Mouse (Mus musculus) midbrain, embryonic 13.5 days (tissue): ENCODE data around the gene Npsr1. TPM values are rescaled to one million over a fixed set of nuclear protein-coding genes. Genes with fewer than 3 reads are reported as not detected.
A peak's percentile ranks its signal among the peaks of the same experiment; 100 is the strongest.

ENCODE experiments used
- ATAC-seq: fragments of 200-750 bp; cut with Nextera tagmentation; 2 replicates; pipeline ENCODE4 v1.8.0; 2017; ENCODE audit warnings: mild to moderate bottlenecking, moderate TSS enrichment, moderate library complexity
- H3K27ac ChIP-seq: fragments of 300-500 bp; sonication (generic); 2 replicates; pipeline ENCODE4 v1.5.1; 2015; ENCODE audit warnings: inconsistent platforms, mild to moderate bottlenecking, moderate library complexity
- H3K27me3 ChIP-seq: fragments of 300-500 bp; sonication (generic); 2 replicates; pipeline ENCODE4 v1.6.1; 2015; ENCODE audit warnings: mild to moderate bottlenecking, inconsistent platforms
- H3K36me3 ChIP-seq: fragments of 300-500 bp; sonication (generic); 2 replicates; pipeline ENCODE4 v1.6.1; 2015; ENCODE audit warnings: mild to moderate bottlenecking, inconsistent platforms
- H3K4me1 ChIP-seq: fragments of 300-500 bp; sonication (generic); replicated peaks from 2 replicates; pipeline ENCODE4 v1.6.1; 2015; ENCODE audit warnings: inconsistent platforms
- H3K4me2 ChIP-seq: fragments of 300-500 bp; sonication (generic); replicated peaks from 2 replicates; pipeline ENCODE4 v1.6.1; 2015; ENCODE audit warnings: moderate library complexity, mild to moderate bottlenecking, inconsistent platforms
- H3K4me3 ChIP-seq: fragments of 300-500 bp; sonication (generic); replicated peaks from 2 replicates; pipeline ENCODE4 v1.5.1; 2015; ENCODE audit warnings: mild to moderate bottlenecking, inconsistent platforms
- H3K9ac ChIP-seq: fragments of 300-500 bp; sonication (generic); replicated peaks from 2 replicates; pipeline ENCODE4 v1.6.1; 2015; ENCODE audit warnings: mild to moderate bottlenecking, inconsistent platforms
- H3K9me3 ChIP-seq: fragments of 300-500 bp; sonication (generic); 2 replicates; pipeline ENCODE4 v1.6.1; 2016; ENCODE audit warnings: mild to moderate bottlenecking, inconsistent platforms
- WGBS: fragments of 180-500 bp; shearing (Covaris S2); methylation state at CpG from one replicate; pipeline ENCODE4 v1.1.7; 2015; 5-methylcytosine and 5-hydroxymethylcytosine counted together
- polyA plus RNA-seq: library from polyadenylated mRNA; unstranded; fragments of >200 nt; fragmentation: Nextera tagmentation; extraction: Ambion mirVana; gene quantifications from 2 replicates; pipeline ENCODE4 v1.2.1, GENCODE M21; 2015

Gene Npsr1
- polyA plus RNA-seq, 1 experiment from 2014 or later: not detected

- 3% methylated on average over 1 of the region's 1 CpGs for WGBS
Measured at GRCm38 (mm10) chr9:24160409-24160808, 62.6 kb downstream of the Npsr1 start.

GRCm38 (mm10) chr9:24168501-24168900 is 70.7 kb downstream of the Npsr1 start:
- Histone ChIP-seq H3K36me3 (no peaks in the 10 kb centered on the region), H3K4me3 (no peak overlapping the region), H3K4me1 (no peaks in the 10 kb centered on the region), H3K9ac (no peak overlapping the region), H3K9me3 (no peaks in the 10 kb centered on the region), H3K27ac (no peak overlapping the region), H3K4me2 (no peak overlapping the region), H3K27me3 (no peaks in the 10 kb centered on the region)
- 88% methylated on average over 1 of the region's 1 CpGs for WGBS
- ATAC-seq: no peak

More at GRCm38 (mm10) chr9:24160409-24160808, 62.6 kb downstream of the Npsr1 start:
- Histone ChIP-seq H3K36me3 (no peaks in the 10 kb centered on the region), H3K4me1 (peaks cover 4% of the 10 kb centered on the region; the same call in 1 of the 2 replicates), H3K9ac (no peak overlapping the region), H3K4me2 (no peak overlapping the region), H3K4me3 (no peak overlapping the region), H3K27ac (no peak overlapping the region), H3K9me3 (no peaks in the 10 kb centered on the region), H3K27me3 (no peaks in the 10 kb centered on the region)
- ATAC-seq: no peak

GRCm38 (mm10) chr9:24170728-24171127 is 72.9 kb downstream of the Npsr1 start:
- Histone ChIP-seq H3K9me3 (no peaks in the 10 kb centered on the region), H3K36me3 (no peaks in the 10 kb centered on the region), H3K4me3 (no peak overlapping the region), H3K27me3 (no peaks in the 10 kb centered on the region), H3K27ac (no peak overlapping the region), H3K9ac (no peak overlapping the region), H3K4me1 (no peaks in the 10 kb centered on the region), H3K4me2 (no peak overlapping the region)
- no peak for ATAC-seq
- WGBS: 86% methylated on average over 1 of the region's 1 CpGs

GRCm38 (mm10) chr9:24178744-24179143 is 80.9 kb downstream of the Npsr1 start:
- 83% methylated on average over 2 of the region's 2 CpGs for WGBS
- Histone ChIP-seq H3K27ac (no peak overlapping the region), H3K4me2 (no peak overlapping the region), H3K27me3 (no peaks in the 10 kb centered on the region), H3K4me1 (no peaks in the 10 kb centered on the region), H3K9me3 (no peaks in the 10 kb centered on the region), H3K36me3 (no peaks in the 10 kb centered on the region), H3K9ac (no peak overlapping the region), H3K4me3 (no peak overlapping the region)
- no peak for ATAC-seq

- H3K36me3 ChIP-seq: no peaks in the 10 kb centered on the region
- no peaks in the 10 kb centered on the region for H3K4me1 ChIP-seq
- no peaks in the 10 kb centered on the region for H3K27me3 ChIP-seq
- H3K4me2 ChIP-seq: no peak overlapping the region
- no peaks in the 10 kb centered on the region for H3K9me3 ChIP-seq
- H3K27ac ChIP-seq: no peak overlapping the region
- no peak overlapping the region for H3K9ac ChIP-seq
- no peak overlapping the region for H3K4me3 ChIP-seq
- no peak for ATAC-seq
- 75% methylated on average over 7 of the region's 7 CpGs for WGBS
Measured at GRCm38 (mm10) chr9:24180926-24181325, 83.1 kb downstream of the Npsr1 start.

- 75% methylated on average over 5 of the region's 5 CpGs for WGBS
- ATAC-seq: no peak
- H3K9ac ChIP-seq: no peak overlapping the region
- H3K27ac ChIP-seq: no peak overlapping the region
- H3K27me3 ChIP-seq: no peaks in the 10 kb centered on the region
- H3K4me2 ChIP-seq: no peak overlapping the region
- peaks cover 15% of the 10 kb centered on the region for H3K4me1 ChIP-seq
- no peaks in the 10 kb centered on the region for H3K9me3 ChIP-seq
- no peak overlapping the region for H3K4me3 ChIP-seq
- no peaks in the 10 kb centered on the region for H3K36me3 ChIP-seq
Measured at GRCm38 (mm10) chr9:24186289-24186688, 88.5 kb downstream of the Npsr1 start.

GRCm38 (mm10) chr9:24189511-24190260 is 91.9 kb downstream of the Npsr1 start:
- no peak overlapping the region for H3K9ac ChIP-seq
- H3K27me3 ChIP-seq: no peaks in the 10 kb centered on the region
- no peak overlapping the region for H3K4me2 ChIP-seq
- H3K36me3 ChIP-seq: no peaks in the 10 kb centered on the region
- peak overlapping the region; percentile 61 for H3K27ac ChIP-seq
- H3K4me1 ChIP-seq: peaks cover 15% of the 10 kb centered on the region
- H3K4me3 ChIP-seq: no peak overlapping the region
- peak; percentile 93 for ATAC-seq
- 55% methylated on average over 2 of the region's 2 CpGs for whole genome bisulfite sequencing
- no peaks in the 10 kb centered on the region for H3K9me3 ChIP-seq

GRCm38 (mm10) chr9:24190261-24190588 is 92.4 kb downstream of the Npsr1 start:
- Histone ChIP-seq H3K9ac (no peak overlapping the region), H3K4me3 (no peak overlapping the region), H3K27me3 (no peaks in the 10 kb centered on the region), H3K4me1 (peaks cover 15% of the 10 kb centered on the region), H3K27ac (peak overlapping the region; percentile 61), H3K4me2 (no peak overlapping the region), H3K9me3 (no peaks in the 10 kb centered on the region), H3K36me3 (no peaks in the 10 kb centered on the region)
- 57% methylated on average over 1 of the region's 1 CpGs for WGBS
- ATAC-seq: peak; percentile 35

- H3K9ac ChIP-seq: no peak overlapping the region
- no peak for ATAC-seq
- no peaks in the 10 kb centered on the region for H3K4me1 ChIP-seq
- no peak overlapping the region for H3K4me2 ChIP-seq
- no peaks in the 10 kb centered on the region for H3K9me3 ChIP-seq
- no peaks in the 10 kb centered on the region for H3K36me3 ChIP-seq
- 62% methylated on average over 1 of the region's 1 CpGs for WGBS
- H3K27ac ChIP-seq: no peak overlapping the region
- no peaks in the 10 kb centered on the region for H3K27me3 ChIP-seq
- H3K4me3 ChIP-seq: no peak overlapping the region
Measured at GRCm38 (mm10) chr9:24198254-24198653, 100.5 kb downstream of the Npsr1 start.

GRCm38 (mm10) chr9:24211636-24212035 is 113.8 kb downstream of the Npsr1 start:
- H3K27ac ChIP-seq: no peak overlapping the region
- ATAC-seq: no peak
- H3K9me3 ChIP-seq: 0 out of 2 replicates have a peak, but pooled peaks cover 4% of the 10 kb centered on the region
- H3K4me3 ChIP-seq: no peak overlapping the region
- H3K4me1 ChIP-seq: no peaks in the 10 kb centered on the region
- WGBS: 95% methylated on average over 1 of the region's 1 CpGs
- no peak overlapping the region for H3K4me2 ChIP-seq
- H3K9ac ChIP-seq: no peak overlapping the region
- H3K36me3 ChIP-seq: no peaks in the 10 kb centered on the region
- H3K27me3 ChIP-seq: no peaks in the 10 kb centered on the region

- Histone ChIP-seq H3K9ac (no peak overlapping the region), H3K4me1 (no peaks in the 10 kb centered on the region), H3K36me3 (no peaks in the 10 kb centered on the region), H3K4me3 (no peak overlapping the region), H3K9me3 (no peaks in the 10 kb centered on the region), H3K27me3 (no peaks in the 10 kb centered on the region), H3K27ac (no peak overlapping the region), H3K4me2 (no peak overlapping the region)
- 61% methylated on average over 1 of the region's 1 CpGs for WGBS
- ATAC-seq: no peak
Measured at GRCm38 (mm10) chr9:24217721-24218120, 119.9 kb downstream of the Npsr1 start.

GRCm38 (mm10) chr9:24236461-24236860 is 138.7 kb downstream of the Npsr1 start:
- WGBS: 95% methylated on average over 1 of the region's 1 CpGs
- H3K9me3 ChIP-seq: no peaks in the 10 kb centered on the region
- no peaks in the 10 kb centered on the region for H3K4me1 ChIP-seq
- no peaks in the 10 kb centered on the region for H3K27me3 ChIP-seq
- H3K27ac ChIP-seq: no peak overlapping the region
- no peak for ATAC-seq
- H3K36me3 ChIP-seq: no peaks in the 10 kb centered on the region
- H3K4me3 ChIP-seq: no peak overlapping the region
- H3K9ac ChIP-seq: no peak overlapping the region
- no peak overlapping the region for H3K4me2 ChIP-seq

GRCm38 (mm10) chr9:24247557-24247956 is 149.8 kb downstream of the Npsr1 start:
- H3K9ac ChIP-seq: no peak overlapping the region

More at GRCm38 (mm10) chr9:24247557-24247956, 149.8 kb downstream of the Npsr1 start:
- H3K4me3 ChIP-seq: no peak overlapping the region
- H3K27me3 ChIP-seq: no peaks in the 10 kb centered on the region
- no peaks in the 10 kb centered on the region for H3K36me3 ChIP-seq
- no peak overlapping the region for H3K4me2 ChIP-seq
- ATAC-seq: no peak
- no peaks in the 10 kb centered on the region for H3K4me1 ChIP-seq
- no peak overlapping the region for H3K27ac ChIP-seq
- no peaks in the 10 kb centered on the region for H3K9me3 ChIP-seq
